Mouse (Mus musculus): ENCODE measurements around the gene Pgrmc1.
"Not testable (repeated sequence)": the region's sequence is repeated elsewhere in the genome, so short reads cannot be mapped to it uniquely, and the experiment has no call there.

GRCm38 (mm10) chrX:36555196-36555595, 42.8 kb upstream of the Pgrmc1 start:
- not testable (repeated sequence) for TF ChIP-seq CTCF (IDR thresholded peaks at IDR 0.05; ENCODE audit: borderline replicate concordance, extremely low read depth, insufficient read depth, insufficient read length); POLR2A (IDR thresholded peaks at IDR 0.05; ENCODE audit: borderline replicate concordance, extremely low read depth, insufficient read depth, insufficient read length, poor library complexity, severe bottlenecking)

Measured in brain, embryonic 14.5 days (tissue).